Mouse (Mus musculus) hematopoietic stem cell, adult 5-6 weeks (primary cell): ENCODE measurements around the gene Grcc10. TPM values are rescaled to one million over a fixed set of nuclear protein-coding genes. Genes with fewer than 3 reads are reported as not detected.

Experiments used
- ATAC-seq, 2 experiments: fragments of 125-278 bp in 1 of 2; replicated peaks in 1 of 2; 2 replicates each; pipeline ENCODE4 v1.8.0; 2016 to 2017; ENCODE audit warnings: inconsistent platforms in 2 of 2, mild to moderate bottlenecking in 2 of 2, moderate number of reproducible peaks in 2 of 2, low read depth in 1 of 2, moderate TSS enrichment in 1 of 2; ENCODE audit not compliant: low FRiP score in 2 of 2, poor library complexity in 2 of 2, severe bottlenecking in 2 of 2, insufficient read depth in 1 of 2, low TSS enrichment in 1 of 2
- total RNA-seq: library from RNA; stranded (forward); fragments of 172-1452, 232-1000 nt; gene quantifications from 2 replicates; pipeline ENCODE4 v1.2.3, GENCODE M21; 2017

The Grcc10 gene
- total RNA-seq, 1 experiment from 2014 or later = 189 TPM

- ATAC-seq = peak in 1 of 2 experiments; percentile 6; a peak in 1 of 4 replicates
Observed at GRCm38 (mm10) chr6:124693243-124693981, 47.8 kb downstream of the Grcc10 start.

GRCm38 (mm10) chr6:124690517-124690916, 50.7 kb downstream of the Grcc10 start:
- ATAC-seq = no peak

Other genes starting within 250 kb of the Grcc10 start
- 6.6 and 8.1 TPM in 2 replicates for gene C1rl, start 248.3 kb downstream of the Grcc10 start, total RNA-seq
- 11.0 and 13.7 TPM in 2 replicates for gene C1ra, start 229.0 kb downstream of the Grcc10 start, total RNA-seq
- not detected in 2 replicates for gene C1s1, start 199.0 kb downstream of the Grcc10 start, total RNA-seq
- not detected in 2 replicates for gene C1rb, start 171.1 kb downstream of the Grcc10 start, total RNA-seq
- not detected in 2 replicates for gene C1s2, start 105.3 kb downstream of the Grcc10 start, total RNA-seq
- 28.5 and 29.6 TPM in 2 replicates for gene Lpcat3, start 78.3 kb downstream of the Grcc10 start, total RNA-seq
- gene Emg1, start 29.2 kb downstream of the Grcc10 start, total RNA-seq = 160 and 203 TPM in 2 replicates
- 252 and 265 TPM in 2 replicates for gene Phb2, start 29.0 kb downstream of the Grcc10 start, total RNA-seq
- 476 and 523 TPM in 2 replicates for gene Ptpn6, start 2.7 kb downstream of the Grcc10 start, total RNA-seq
- not detected in 2 replicates for gene Gm45234, start 14.6 kb upstream of the Grcc10 start, total RNA-seq
- gene Atn1, start 15.2 kb upstream of the Grcc10 start, total RNA-seq = 5.9 and 6.0 TPM in 2 replicates
- 2.6 and 5.6 TPM in 2 replicates for gene Eno2, start 28.3 kb upstream of the Grcc10 start, total RNA-seq
- 1.1 and 3.3 TPM in 2 replicates for gene Lrrc23, start 38.4 kb upstream of the Grcc10 start, total RNA-seq
- gene Spsb2, start 67.3 kb upstream of the Grcc10 start, total RNA-seq = 5.3 and 11.0 TPM in 2 replicates
- gene Tpi1, start 72.9 kb upstream of the Grcc10 start, total RNA-seq = 193 and 201 TPM in 2 replicates
- gene Usp5, start 88.1 kb upstream of the Grcc10 start, total RNA-seq = 55.3 and 78.1 TPM in 2 replicates
- gene Cdca3, start 88.2 kb upstream of the Grcc10 start, total RNA-seq = 62.0 and 98.2 TPM in 2 replicates
- not detected in 2 replicates for gene Gnb3, start 98.9 kb upstream of the Grcc10 start, total RNA-seq
- gene P3h3, start 116.4 kb upstream of the Grcc10 start, total RNA-seq = 14.5 and 24.3 TPM in 2 replicates
- 0.15 TPM in 1 of 2 replicates, not detected in the other for gene Gpr162, start 122.6 kb upstream of the Grcc10 start, total RNA-seq
- gene Cd4, start 146.8 kb upstream of the Grcc10 start, total RNA-seq = 5.8 and 10.0 TPM in 2 replicates
- 3.8 and 9.1 TPM in 2 replicates for gene Lag3, start 170.3 kb upstream of the Grcc10 start, total RNA-seq
- 121 and 123 TPM in 2 replicates for gene Ptms, start 178.7 kb upstream of the Grcc10 start, total RNA-seq
- 54.2 and 67.4 TPM in 2 replicates for gene Mlf2, start 190.0 kb upstream of the Grcc10 start, total RNA-seq
- 41.6 and 51.1 TPM in 2 replicates for gene Cops7a, start 224.2 kb upstream of the Grcc10 start, total RNA-seq